Mouse (Mus musculus) urinary bladder, adult 18-20 months (tissue): ENCODE measurements at regions not wholly inside any gene's neighbourhood (a gene's known extent, or its start where the extent isn't known, plus 50 kb on each side); places are given as distances from the start of the nearest gene placed in this dataset.

Source experiments
- DNase-seq, 2 experiments: peaks; one replicate each; pipeline ENCODE4 v3.0.0; 2022; ENCODE audit warnings: low spot score in 2 of 2, mixed read lengths in 2 of 2

- DNase-seq: no peak
Observed at GRCm38 (mm10) chr7:70219310-70219709, 147.2 kb downstream of the Nr2f2 start.

- no peak for DNase-seq
Observed at GRCm38 (mm10) chr7:70217137-70217536, 149.4 kb downstream of the Nr2f2 start.

GRCm38 (mm10) chr7:70213970-70214520, 152.5 kb downstream of the Nr2f2 start:
- DNase-seq: no peak

GRCm38 (mm10) chr7:70205900-70206299, 160.6 kb downstream of the Nr2f2 start:
- no peak for DNase-seq

GRCm38 (mm10) chr7:70200188-70200587, 166.3 kb downstream of the Nr2f2 start:
- DNase-seq: no peak

- DNase-seq: no peak
Observed at GRCm38 (mm10) chr7:70178956-70179355, 187.6 kb downstream of the Nr2f2 start.

GRCm38 (mm10) chr7:70178006-70178405, 188.5 kb downstream of the Nr2f2 start:
- no peak for DNase-seq

GRCm38 (mm10) chr7:70176686-70177259, 189.8 kb downstream of the Nr2f2 start:
- DNase-seq: no peak

GRCm38 (mm10) chr7:70176086-70176485, 190.4 kb downstream of the Nr2f2 start:
- DNase-seq: no peak

GRCm38 (mm10) chr7:70172431-70172830, 194.1 kb downstream of the Nr2f2 start:
- DNase-seq: no peak

- no peak for DNase-seq
Observed at GRCm38 (mm10) chr7:70171456-70171855, 195.1 kb downstream of the Nr2f2 start.

- no peak for DNase-seq
Observed at GRCm38 (mm10) chr7:70168080-70168479, 198.5 kb downstream of the Nr2f2 start.

GRCm38 (mm10) chr7:70166081-70166480, 200.5 kb downstream of the Nr2f2 start:
- no peak for DNase-seq

- no peak for DNase-seq
Observed at GRCm38 (mm10) chr7:70165501-70165900, 201.0 kb downstream of the Nr2f2 start.

- no peak for DNase-seq
Observed at GRCm38 (mm10) chr7:70164691-70165193, 201.8 kb downstream of the Nr2f2 start.

- DNase-seq: no peak
Observed at GRCm38 (mm10) chr7:70158531-70158930, 208.0 kb downstream of the Nr2f2 start.

- no peak for DNase-seq
Observed at GRCm38 (mm10) chr7:70144726-70145271, 221.7 kb downstream of the Nr2f2 start.

- DNase-seq: no peak
Observed at GRCm38 (mm10) chr7:70136837-70137236, 229.7 kb downstream of the Nr2f2 start.

GRCm38 (mm10) chr7:70135416-70135815, 231.1 kb downstream of the Nr2f2 start:
- DNase-seq: no peak

- DNase-seq: no peak
Observed at GRCm38 (mm10) chr7:70129963-70130362, 236.6 kb downstream of the Nr2f2 start.

GRCm38 (mm10) chr7:70122818-70123217, 243.7 kb downstream of the Nr2f2 start:
- DNase-seq: no peak

- DNase-seq: no peak
Observed at GRCm38 (mm10) chr7:70119517-70119916, 247.0 kb downstream of the Nr2f2 start.

GRCm38 (mm10) chr7:70118971-70119370, 247.6 kb downstream of the Nr2f2 start:
- no peak for DNase-seq
